In genomic region chr2:65894299-65894698, GRCm38 (mm10) we compare ENCODE assay signal across 23 mouse cellular contexts.
"Had no signal": no experiment of that assay in that cellular context is flagged by ENCODE, and none has a peak within 500 bp of the region (broad histone marks: within the 10 kb centered on the region; RNA-seq: fewer than 3 reads in every experiment).

No protein-coding gene starts in this region.

- H3K27me3 ChIP-seq: kidney, embryonic 15.5 days; limb, embryonic 12.5 days; limb, embryonic 15.5 days; lung, embryonic 15.5 days; megakaryocyte, embryonic 14.5 days; neural tube, embryonic 12.5 days; neural tube, embryonic 15.5 days had no signal

- H3K4me2 ChIP-seq: kidney, embryonic 15.5 days; limb, embryonic 12.5 days; limb, embryonic 15.5 days; lung, embryonic 15.5 days; neural tube, embryonic 12.5 days; neural tube, embryonic 15.5 days had no signal

- H3K4me3 ChIP-seq: kidney, embryonic 15.5 days; limb, embryonic 12.5 days; limb, embryonic 15.5 days; lung, embryonic 15.5 days; megakaryocyte, embryonic 14.5 days; midbrain, embryonic 10.5 days; neural tube, embryonic 12.5 days; neural tube, embryonic 15.5 days had no signal

- DNase-seq: kidney, adult 2 months; kidney, postnatal 10 days; kidney, postnatal 36 days; left cerebral cortex, postnatal 4 days; lung, adult 18-20 months; lung, postnatal 10 days; lung, postnatal 36 days; midbrain, embryonic 14.5 days; right cerebral cortex, adult 18-20 months; right cerebral cortex, postnatal 14 days; right cerebral cortex, postnatal 4 days; thymus, adult 2 months; thymus, postnatal 25 days had no signal

- H3K9ac ChIP-seq: kidney, embryonic 15.5 days; limb, embryonic 12.5 days; limb, embryonic 15.5 days; lung, embryonic 15.5 days; neural tube, embryonic 12.5 days; neural tube, embryonic 15.5 days had no signal

- ATAC-seq: intestine, postnatal 0 days had no signal

- H3K9me3 ChIP-seq: kidney, embryonic 15.5 days; limb, embryonic 12.5 days; limb, embryonic 15.5 days; lung, embryonic 15.5 days; midbrain, embryonic 10.5 days; neural tube, embryonic 12.5 days; neural tube, embryonic 15.5 days had no signal

- H3K36me3 ChIP-seq: kidney, embryonic 15.5 days; limb, embryonic 12.5 days; limb, embryonic 15.5 days; lung, embryonic 15.5 days; midbrain, embryonic 10.5 days; neural tube, embryonic 12.5 days; neural tube, embryonic 15.5 days had no signal

- H3K4me1 ChIP-seq: limb, embryonic 12.5 days; limb, embryonic 15.5 days; lung, embryonic 15.5 days; megakaryocyte, embryonic 14.5 days had no signal

- H3K27ac ChIP-seq: kidney, embryonic 15.5 days; limb, embryonic 12.5 days; limb, embryonic 15.5 days; lung, embryonic 15.5 days; midbrain, embryonic 10.5 days; neural tube, embryonic 12.5 days; neural tube, embryonic 15.5 days; stomach, postnatal 0 days had no signal
